Mouse (Mus musculus): ENCODE measurements around the gene Klhl42.

Gene Klhl42

GRCm38 (mm10) chr6:147091136-147092120 is at the start of gene Klhl42:
Gene Klhl42 (plus strand): TSS chr6:147091379.
- peak; percentile 88 for DNase-seq

- DNase-seq, result peak; percentile 95
Measured at GRCm38 (mm10) chr6:147042291-147043290, 48.6 kb upstream of the Klhl42 start, which contains the start of gene Mrps35. Gene Mrps35 (plus strand): TSS chr6:147042764.

DNA sequence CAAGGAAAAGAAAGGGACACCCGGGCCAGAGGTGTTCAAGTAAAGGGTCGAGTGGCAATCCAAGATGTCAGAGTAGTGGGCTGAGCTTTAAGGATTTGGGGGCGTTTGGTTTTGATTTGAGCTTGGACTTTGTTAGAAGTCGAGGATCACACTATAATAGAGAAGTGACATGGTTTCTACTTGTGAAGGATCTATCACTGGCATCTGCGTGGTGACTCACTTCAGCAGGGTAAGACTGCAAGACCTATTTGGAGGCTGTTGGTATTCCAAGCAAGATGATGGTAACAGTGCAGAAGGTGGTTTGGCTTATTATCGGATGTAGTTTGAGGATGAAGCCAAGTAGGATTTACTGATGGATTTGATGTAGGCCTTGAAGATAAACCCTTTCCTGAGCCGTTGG is 47.5 kb upstream of the Klhl42 start:
- DNase-seq, result no peak

GRCm38 (mm10) chr6:147049239-147049805 is 41.9 kb upstream of the Klhl42 start:
- DNase-seq, result no peak

DNA sequence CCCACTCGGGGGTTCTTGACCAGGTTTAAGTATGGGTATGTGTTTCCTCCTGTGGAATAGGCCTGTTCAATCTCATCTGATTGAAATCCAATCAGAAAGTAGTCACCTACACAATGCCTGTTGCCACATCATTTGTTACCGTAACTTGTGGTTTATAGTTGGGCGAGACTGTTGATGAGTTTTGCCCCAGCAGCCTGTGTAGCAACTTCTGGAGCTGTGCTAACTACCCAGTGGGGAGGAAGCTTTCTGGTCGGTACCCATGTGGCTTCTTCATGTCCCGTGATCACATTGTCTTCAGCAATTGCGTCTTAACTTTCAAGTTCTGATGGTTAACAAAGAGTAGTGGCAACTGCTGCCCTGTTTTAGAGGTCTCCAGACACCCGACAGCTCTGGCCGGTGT is 39.5 kb upstream of the Klhl42 start:
- DNase-seq, result no peak

DNA sequence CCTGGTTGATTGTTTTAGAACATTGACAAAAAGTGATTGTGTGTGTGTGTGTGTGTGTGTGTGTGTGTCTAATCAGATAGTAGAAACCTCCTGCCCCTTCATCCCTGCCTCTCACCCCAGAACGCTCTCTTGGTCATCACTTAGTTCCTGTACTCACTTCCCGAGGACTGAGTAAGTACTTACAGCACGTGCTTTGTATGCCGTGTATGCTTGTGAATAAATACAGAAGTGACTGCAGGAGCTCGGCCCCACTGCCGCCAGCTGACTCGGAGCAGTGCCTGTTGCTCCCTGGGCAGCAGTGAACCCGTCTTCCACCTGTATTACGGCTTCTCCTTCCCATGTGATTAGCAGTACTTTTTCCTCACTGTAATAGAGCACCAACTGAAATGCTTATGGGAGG is 38.7 kb upstream of the Klhl42 start:
- DNase-seq, result no peak

DNA sequence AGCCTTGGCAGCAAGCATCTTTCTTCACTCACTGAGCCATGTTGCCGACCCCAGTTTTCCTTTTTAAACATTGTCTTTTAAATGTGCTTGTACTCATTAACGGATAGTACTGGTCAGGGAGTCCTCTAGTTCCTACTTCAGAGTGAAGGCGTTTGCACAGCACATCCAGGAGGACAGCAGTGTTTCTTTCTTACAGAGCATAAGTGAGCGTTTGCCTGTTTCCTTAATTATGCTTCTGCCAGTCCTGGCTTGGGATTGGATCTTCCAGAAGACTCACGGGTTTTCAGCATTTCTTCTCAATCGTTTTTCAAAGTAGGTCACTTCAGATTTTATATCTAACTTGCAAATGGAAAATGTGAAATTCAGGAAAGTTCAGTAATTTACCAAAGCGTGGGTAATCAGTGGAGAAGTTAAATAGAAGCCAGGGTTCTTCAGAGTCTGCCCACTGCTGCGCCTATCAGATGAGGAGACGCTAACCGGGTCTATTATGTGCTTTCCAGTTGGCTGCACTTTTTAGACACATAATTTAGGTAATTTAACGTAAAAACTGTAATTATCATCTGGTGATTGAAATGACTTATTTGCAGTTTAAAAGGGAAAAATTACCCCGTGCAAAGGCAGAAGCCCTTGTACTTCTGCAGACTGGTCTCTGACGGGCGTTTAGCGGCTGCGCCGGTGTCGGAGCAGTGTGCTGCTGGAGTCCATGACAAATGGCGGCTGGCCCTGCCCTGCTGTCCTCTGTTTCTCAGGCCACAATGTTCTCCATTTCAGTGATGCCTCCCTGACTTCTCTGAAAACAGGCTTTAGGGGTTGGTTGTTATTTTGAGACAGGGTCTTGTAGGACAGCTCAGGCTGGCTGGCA is 37.2 kb upstream of the Klhl42 start:
- DNase-seq, result no peak

DNA sequence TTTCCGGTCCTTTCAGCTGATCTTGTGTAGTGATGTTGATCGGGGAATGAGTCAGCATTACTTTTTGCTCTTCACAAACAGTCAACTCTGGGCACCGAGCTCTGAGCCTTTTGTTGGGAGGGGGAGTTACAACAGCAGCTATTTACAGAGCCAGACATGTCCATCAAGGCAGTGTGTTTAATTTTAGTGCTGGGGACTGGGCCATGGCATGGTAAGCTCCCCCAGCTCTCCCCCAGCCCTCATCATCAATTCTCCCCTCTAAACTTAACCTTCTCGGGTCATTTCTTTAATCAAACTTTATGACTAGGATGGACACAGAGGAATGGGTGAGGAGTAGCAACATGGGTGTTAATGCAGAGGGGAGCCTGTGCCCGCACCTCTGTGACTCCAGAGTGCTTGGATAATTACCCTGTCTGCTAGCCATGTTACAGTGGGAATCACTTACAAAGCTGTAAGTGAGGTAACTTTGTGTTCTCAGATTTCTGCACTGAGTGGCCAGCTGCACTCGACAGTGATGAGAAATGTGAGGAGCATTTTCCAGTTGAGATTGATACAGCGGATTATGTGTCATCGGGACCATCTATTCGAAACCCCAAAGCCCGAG is 35.7 kb upstream of the Klhl42 start:
- DNase-seq, result no peak

DNA sequence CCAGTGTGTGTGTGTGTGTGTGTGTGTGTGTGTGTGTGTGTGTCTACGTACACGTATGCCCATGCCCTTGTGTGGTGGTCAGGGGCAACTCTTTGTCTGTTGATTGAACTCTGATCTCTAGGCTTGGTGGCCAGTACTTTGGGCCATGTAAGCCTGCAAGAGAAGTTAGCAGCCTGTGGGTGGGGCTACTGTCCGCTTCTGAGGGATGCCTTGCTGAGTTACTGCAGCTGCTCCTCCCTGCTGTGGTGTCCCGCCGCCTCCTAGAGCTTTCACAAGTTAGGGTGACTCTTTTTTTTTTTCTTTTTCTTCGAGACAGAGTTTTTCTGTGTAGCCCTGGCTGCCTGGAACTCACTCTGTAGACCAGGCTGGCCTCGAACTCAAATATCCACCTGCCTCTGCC is 31.9 kb upstream of the Klhl42 start:
- no peak for DNase-seq

GRCm38 (mm10) chr6:147061630-147062029 is 29.5 kb upstream of the Klhl42 start:
- DNase-seq, result no peak

DNA sequence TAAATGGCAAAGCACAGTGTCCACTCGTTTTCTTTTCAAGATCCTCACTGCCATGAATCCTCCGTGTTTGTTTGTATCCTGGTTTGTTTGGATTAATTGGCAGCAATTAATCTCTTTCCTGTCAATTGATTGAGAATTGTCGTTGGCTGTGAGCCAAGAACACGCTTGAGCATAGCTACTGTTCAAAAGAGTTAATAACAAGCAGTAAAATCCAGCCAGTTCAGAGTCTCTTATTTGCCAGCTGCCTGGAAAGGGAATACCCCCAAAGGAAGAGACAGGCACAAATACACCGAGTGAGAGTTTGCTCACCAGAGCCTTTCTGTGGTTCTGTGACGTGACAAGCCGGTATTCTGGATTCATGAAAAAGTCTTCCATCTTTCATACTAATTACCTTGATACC is 29.1 kb upstream of the Klhl42 start:
- no peak for DNase-seq

GRCm38 (mm10) chr6:147062694-147063093 is 28.5 kb upstream of the Klhl42 start:
- no peak for DNase-seq

DNA sequence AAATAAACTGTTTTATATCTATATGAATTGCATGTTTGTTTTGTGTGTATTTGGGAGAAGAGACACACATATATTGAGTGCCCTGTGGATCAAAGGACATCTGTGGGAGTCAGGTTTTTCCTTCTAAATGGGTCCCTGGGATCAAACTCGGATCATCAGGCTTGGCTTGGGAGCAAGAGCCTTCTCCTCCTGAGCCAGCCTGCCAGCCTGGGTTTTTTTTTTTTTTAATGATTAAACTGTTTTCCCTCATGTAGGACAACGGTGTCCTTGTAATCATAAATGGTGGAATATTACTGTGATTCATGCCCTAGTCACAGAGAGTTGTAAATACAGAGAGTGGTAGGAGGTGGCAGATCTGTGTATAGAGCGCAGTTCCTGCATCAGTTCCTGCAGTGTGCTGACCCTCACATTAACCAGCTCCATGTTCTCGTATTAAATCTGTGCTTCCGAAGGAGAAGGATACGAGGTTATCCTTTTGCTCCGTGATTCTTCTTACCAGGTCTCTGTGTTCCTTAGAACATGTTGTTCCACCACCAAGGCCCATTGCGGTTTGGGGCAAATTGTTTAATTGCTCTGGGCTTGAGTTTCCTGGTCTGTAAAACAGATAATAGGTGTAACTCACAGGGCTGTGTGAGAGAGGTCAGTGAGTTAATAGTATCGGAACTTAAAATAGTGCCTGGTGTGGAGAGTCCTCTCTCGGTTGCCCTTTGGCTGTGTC is 26.8 kb upstream of the Klhl42 start:
- no peak for DNase-seq

DNA sequence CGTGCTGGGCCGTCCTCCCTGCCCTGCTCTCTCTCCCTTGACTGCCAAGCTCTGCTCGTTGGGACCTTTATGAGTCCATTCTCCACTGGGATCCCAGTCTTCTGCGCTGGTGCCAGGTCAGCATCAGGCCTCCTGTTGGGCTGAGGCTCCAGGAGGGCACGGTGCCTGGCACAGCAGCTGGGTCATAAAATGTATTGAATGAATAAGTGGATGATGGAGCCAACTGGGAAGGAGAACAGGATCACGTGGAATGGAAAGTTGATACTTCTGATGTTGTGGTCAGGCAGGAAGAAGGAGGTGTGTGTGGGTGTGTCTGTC is 26.3 kb upstream of the Klhl42 start:
- no peak for DNase-seq

DNA sequence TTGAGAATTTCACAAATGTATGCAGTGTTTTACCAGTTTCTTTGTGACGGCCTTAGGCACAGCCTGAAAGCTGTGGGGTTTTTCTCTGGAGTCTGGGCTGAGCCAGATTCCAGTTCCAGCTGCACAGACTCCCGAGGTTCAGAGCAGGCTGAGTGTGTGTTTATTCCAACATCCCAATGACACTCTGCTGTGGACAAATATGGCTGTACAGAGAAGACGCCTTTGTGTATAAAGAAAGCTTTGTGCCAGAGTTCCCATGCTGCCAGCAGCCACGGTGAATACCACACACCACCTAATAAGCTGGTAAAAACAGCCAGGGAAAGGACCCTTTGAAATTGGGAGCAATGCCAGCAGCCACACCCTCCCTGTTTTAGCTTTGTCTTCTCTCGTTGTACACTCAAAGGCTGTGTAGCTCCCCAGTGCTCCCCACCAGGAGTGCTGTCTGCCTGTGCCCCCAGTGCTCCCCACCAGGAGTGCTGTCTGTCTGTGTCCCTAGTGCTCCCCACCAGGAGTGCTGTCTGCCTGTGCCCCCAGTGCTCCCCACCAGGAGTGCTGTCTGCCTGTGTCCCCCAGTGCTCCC is 15.3 kb upstream of the Klhl42 start:
- no peak for DNase-seq

DNA sequence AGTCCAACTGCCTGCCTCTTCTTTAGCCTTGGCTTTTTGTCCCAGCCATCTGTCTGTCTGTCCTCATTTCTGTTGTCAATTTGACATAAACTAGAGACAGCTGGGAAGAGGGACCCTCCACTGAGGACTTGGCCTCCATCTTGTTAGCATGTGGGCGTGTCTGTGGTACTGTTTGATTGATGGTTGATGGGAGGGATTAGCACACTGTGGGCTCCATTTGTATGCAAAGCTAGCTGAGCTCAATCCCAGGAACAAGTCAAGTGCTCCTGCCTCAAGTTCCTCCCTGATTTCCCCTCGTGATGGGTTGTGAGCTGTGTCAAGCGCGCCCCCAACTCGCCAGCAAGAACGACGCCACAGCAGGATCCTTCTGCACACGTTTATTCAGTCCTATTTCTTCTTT is 14.3 kb upstream of the Klhl42 start:
- no peak for DNase-seq

- no peak for DNase-seq
Measured at GRCm38 (mm10) chr6:147079919-147080318, 11.3 kb upstream of the Klhl42 start.

DNA sequence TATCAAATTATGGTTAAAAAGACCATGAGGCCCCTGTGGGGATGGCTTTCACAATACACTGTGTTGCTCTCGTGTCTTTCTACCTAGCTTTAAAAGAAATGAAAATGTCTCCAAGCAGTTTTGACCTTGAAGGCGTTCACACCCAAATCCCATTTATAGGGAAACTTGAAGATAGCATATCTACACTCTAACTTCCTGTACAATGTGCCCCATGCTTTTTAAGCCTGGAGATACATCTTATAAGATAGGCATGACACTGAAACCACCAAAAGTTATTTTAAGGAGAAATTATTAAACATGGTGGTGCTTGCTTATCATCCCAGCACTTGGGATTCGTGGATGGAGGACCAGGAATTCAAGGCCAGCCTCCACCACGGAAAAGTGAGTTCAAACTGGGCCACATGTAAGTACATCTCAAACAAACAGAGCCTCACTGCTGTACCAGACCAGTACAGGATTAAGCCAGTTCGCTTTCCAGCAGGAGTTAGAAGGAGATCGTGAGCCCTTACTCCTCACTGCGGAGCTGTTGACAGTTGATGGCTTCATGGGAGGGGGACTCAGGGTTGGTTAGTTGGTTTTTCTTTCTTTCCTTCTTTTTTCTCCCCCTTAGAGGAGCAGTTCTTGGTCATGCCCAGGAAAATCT is 5.7 kb upstream of the Klhl42 start:
- DNase-seq, result no peak

DNA sequence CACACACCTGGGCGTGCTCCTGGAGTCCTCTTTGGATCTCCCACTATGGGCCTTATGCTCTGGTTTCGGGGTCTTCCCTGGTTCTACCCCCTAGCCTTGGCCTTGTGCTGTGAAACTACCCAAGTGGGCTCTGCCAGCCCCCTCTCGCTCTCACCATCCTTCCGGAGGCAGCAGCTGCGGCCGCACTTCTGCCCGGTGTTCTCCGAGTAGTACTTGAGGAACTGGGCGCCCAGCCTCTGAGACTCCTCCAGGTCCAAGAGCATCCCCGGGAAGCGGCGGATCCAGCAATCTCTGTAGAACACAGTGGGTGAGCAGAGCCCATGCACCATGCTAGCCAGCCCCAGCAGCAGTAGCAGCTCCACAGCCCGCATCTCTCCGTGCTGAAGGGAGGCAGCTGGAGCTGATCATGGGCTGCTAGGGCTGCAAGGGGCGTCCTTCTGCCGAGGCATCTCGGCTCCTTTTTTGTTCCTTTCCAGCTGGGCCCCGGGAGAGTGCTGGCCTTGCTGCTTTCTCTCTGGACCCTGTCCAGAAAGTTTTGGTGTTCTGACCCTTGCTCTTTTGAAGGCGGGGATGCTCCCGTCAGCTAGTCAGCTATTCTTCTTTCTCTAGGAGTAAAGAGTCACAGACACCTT is 4.5 kb upstream of the Klhl42 start, which contains the start of gene Mansc4:
Gene Mansc4, minus strand, starts transcription at position 439 of the 632 bp plus-strand sequence.
- DNase-seq, result peak; percentile 46

DNA sequence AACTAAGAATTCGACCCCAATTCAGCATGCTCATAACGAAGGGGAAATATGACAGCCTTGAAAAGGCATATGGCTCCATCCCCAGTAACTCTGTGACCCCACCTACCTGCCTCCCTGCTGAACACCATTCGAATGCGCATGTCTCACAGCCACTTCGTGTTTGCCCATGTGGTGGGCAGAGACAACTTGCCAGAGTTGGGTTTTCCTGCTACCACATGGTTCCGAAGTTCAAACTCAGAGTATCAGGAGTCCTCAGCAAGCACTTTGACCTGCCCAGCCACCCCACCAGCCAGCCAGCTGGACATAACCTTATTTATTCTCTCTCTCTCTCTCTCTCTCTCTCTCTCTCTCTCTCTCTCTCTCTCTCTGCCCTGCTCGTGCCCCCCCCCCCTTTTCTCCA is 3.4 kb upstream of the Klhl42 start:
- no peak for DNase-seq

Data from thymus, postnatal 4 days (tissue).